Mouse (Mus musculus): ENCODE measurements around the gene Srrd. TPM values are rescaled to one million over a fixed set of nuclear protein-coding genes. Genes with fewer than 3 reads are reported as not detected.

The Srrd gene
- polyA plus RNA-seq, 1 experiment from 2014 or later = 30.0 TPM

- no peak for TF ChIP-seq CTCF (IDR thresholded peaks at IDR 0.05; ENCODE audit: low read depth)
- no peak overlapping the region for H3K4me3 ChIP-seq (replicated peaks; ENCODE audit: low read depth, low read length)
- H3K4me1 ChIP-seq (replicated peaks; ENCODE audit: insufficient read depth, low read length) = no peaks in the 10 kb centered on the region
- ATAC-seq (replicated peaks; ENCODE audit: low FRiP score, low read depth) (no peak), DNase-seq (ENCODE audit: low spot score) (no peak)
- no peaks in the 10 kb centered on the region for H3K27me3 ChIP-seq (ENCODE audit: insufficient read depth, low read length)
- H3K36me3 ChIP-seq (ENCODE audit: insufficient read depth, low read length) = peaks cover 34% of the 10 kb centered on the region
- H3K27ac ChIP-seq = no peak overlapping the region
- no peaks in the 10 kb centered on the region for H3K9me3 ChIP-seq (replicated peaks; ENCODE audit: low read length)
- no peak overlapping the region for H3K4me2 ChIP-seq (ENCODE audit: low read length)
- no peak overlapping the region for H3K9ac ChIP-seq (ENCODE audit: low read depth, low read length)
- WGBS = 73% methylated on average over 10 of the region's 10 CpGs
Measured at GRCm38 (mm10) chr5:112364184-112364797, 21.5 kb upstream of the Srrd start.

DNA sequence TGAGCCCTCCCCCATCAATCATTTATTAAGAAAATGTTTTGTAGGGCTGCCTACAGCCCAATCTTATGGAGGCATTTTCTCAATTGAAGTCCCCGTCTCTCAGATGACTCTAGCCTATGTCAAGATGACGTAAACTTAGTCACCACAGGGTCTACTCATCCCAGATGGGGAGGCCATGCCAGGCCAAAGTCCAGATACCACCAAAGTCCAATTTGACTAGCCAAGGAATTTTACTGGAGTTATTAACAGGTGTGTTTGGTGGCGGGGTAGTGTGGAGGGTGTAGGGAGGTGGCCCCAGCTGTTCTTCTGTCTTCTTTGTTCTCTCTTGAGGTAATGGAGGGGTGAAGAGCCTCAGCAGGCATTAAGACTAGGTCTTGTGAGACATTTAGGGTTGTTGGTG is 17.2 kb upstream of the Srrd start:
- Histone ChIP-seq H3K27ac (no peak overlapping the region), H3K9ac (ENCODE audit: low read depth, low read length) (no peak overlapping the region), H3K36me3 (ENCODE audit: insufficient read depth, low read length) (peaks cover 16% of the 10 kb centered on the region), H3K4me1 (replicated peaks; ENCODE audit: insufficient read depth, low read length) (no peaks in the 10 kb centered on the region), H3K4me3 (replicated peaks; ENCODE audit: low read depth, low read length) (no peak overlapping the region), H3K4me2 (ENCODE audit: low read length) (no peak overlapping the region), H3K27me3 (ENCODE audit: insufficient read depth, low read length) (no peaks in the 10 kb centered on the region), H3K9me3 (replicated peaks; ENCODE audit: low read length) (no peaks in the 10 kb centered on the region)
- no peak for TF ChIP-seq CTCF (IDR thresholded peaks at IDR 0.05; ENCODE audit: low read depth)
- no peak for DNase-seq (ENCODE audit: low spot score)
- ATAC-seq (replicated peaks; ENCODE audit: low FRiP score, low read depth) = no peak
- 90% methylated on average over 3 of the region's 3 CpGs for WGBS

GRCm38 (mm10) chr5:112359520-112359919 is 16.7 kb upstream of the Srrd start:
- WGBS = 95% methylated on average over 4 of the region's 4 CpGs
- Histone ChIP-seq H3K4me1 (replicated peaks; ENCODE audit: insufficient read depth, low read length) (no peaks in the 10 kb centered on the region), H3K36me3 (ENCODE audit: insufficient read depth, low read length) (peaks cover 13% of the 10 kb centered on the region)

DNA sequence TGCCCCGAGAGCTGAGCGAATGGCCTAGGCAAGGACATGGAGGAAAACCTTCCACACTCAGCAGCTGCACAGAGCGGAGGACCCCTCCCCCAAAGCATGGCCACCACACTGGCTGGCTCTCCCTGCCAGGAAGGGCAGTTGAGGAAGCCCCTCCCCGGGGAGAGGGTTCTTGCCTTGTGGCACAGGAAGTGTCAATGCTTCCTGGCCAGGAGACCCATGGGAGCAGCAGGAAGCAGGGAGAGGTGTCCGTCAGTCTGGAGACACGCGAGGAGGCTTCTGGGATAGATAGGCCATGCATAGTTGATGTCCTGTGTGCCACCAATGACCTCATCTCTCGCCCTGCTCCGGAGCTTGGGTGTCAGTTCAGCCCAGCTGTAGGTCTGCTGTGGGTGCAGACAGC is 13.5 kb upstream of the Srrd start:
- DNase-seq (ENCODE audit: low spot score) (no peak), ATAC-seq (replicated peaks; ENCODE audit: low FRiP score, low read depth) (peak; percentile 13; the same call in 1 of the 2 replicates)
- H3K4me3 ChIP-seq (replicated peaks; ENCODE audit: low read depth, low read length) = no peak overlapping the region
- TF ChIP-seq CTCF (IDR thresholded peaks at IDR 0.05; ENCODE audit: low read depth) = no peak
- H3K9ac ChIP-seq (ENCODE audit: low read depth, low read length) = no peak overlapping the region
- H3K27me3 ChIP-seq (ENCODE audit: insufficient read depth, low read length) = no peaks in the 10 kb centered on the region
- no peak overlapping the region for H3K27ac ChIP-seq
- H3K36me3 ChIP-seq (ENCODE audit: insufficient read depth, low read length) = peaks cover 11% of the 10 kb centered on the region
- H3K4me1 ChIP-seq (replicated peaks; ENCODE audit: insufficient read depth, low read length) = no peaks in the 10 kb centered on the region
- H3K9me3 ChIP-seq (replicated peaks; ENCODE audit: low read length) = no peaks in the 10 kb centered on the region
- 87% methylated on average over 9 of the region's 9 CpGs for WGBS
- H3K4me2 ChIP-seq (ENCODE audit: low read length) = no peak overlapping the region

More at GRCm38 (mm10) chr5:112359520-112359919, 16.7 kb upstream of the Srrd start:
- no peak for TF ChIP-seq CTCF (IDR thresholded peaks at IDR 0.05; ENCODE audit: low read depth)
- Histone ChIP-seq H3K27me3 (ENCODE audit: insufficient read depth, low read length) (no peaks in the 10 kb centered on the region), H3K9me3 (replicated peaks; ENCODE audit: low read length) (no peaks in the 10 kb centered on the region), H3K4me3 (replicated peaks; ENCODE audit: low read depth, low read length) (no peak overlapping the region), H3K9ac (ENCODE audit: low read depth, low read length) (no peak overlapping the region), H3K4me2 (ENCODE audit: low read length) (no peak overlapping the region), H3K27ac (no peak overlapping the region)
- no peak for DNase-seq (ENCODE audit: low spot score)
- ATAC-seq (replicated peaks; ENCODE audit: low FRiP score, low read depth) = no peak

DNA sequence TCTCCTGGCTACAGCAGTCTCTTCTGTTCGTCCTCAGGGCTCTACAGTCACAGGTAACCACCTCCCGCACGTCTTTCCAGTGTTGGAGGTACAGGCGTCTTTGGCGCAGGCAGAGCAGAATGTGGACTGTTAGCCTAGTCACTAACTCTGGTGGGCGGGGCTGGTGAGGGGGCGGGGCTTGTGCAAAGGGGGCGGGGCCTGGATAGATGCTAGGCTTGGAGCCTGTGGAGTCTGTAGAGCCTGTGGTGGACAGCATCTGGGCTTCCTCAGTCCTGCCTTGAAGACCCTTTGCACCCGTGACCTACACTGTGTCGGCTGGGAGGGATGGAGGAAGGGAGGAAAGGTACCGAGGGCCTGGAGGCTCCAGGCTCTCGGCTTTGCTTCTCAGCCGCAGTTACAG is 13.1 kb upstream of the Srrd start, which contains the start of gene Gm6583:
Gene Gm6583 (minus strand): TSS at position 124 of the 400 bp plus-strand sequence.
- no peak for DNase-seq (ENCODE audit: low spot score)
- 63% methylated on average over 12 of the region's 13 CpGs for WGBS
- peaks cover 15% of the 10 kb centered on the region for H3K36me3 ChIP-seq (ENCODE audit: insufficient read depth, low read length)
- TF ChIP-seq CTCF (IDR thresholded peaks at IDR 0.05; ENCODE audit: low read depth) = no peak
- H3K9ac ChIP-seq (ENCODE audit: low read depth, low read length) = no peak within 1 kb of the TSS
- peak; percentile 33; the same call in 1 of the 2 replicates for ATAC-seq (replicated peaks; ENCODE audit: low FRiP score, low read depth)
- H3K27ac ChIP-seq = no peak within 1 kb of the TSS
- no peaks in the 10 kb centered on the region for H3K9me3 ChIP-seq (replicated peaks; ENCODE audit: low read length)
- H3K4me2 ChIP-seq (ENCODE audit: low read length) = no peak within 1 kb of the TSS
- H3K4me3 ChIP-seq (replicated peaks; ENCODE audit: low read depth, low read length) = no peak within 1 kb of the TSS
- H3K4me1 ChIP-seq (replicated peaks; ENCODE audit: insufficient read depth, low read length) = no peaks in the 10 kb centered on the region
- no peaks in the 10 kb centered on the region for H3K27me3 ChIP-seq (ENCODE audit: insufficient read depth, low read length)

DNA sequence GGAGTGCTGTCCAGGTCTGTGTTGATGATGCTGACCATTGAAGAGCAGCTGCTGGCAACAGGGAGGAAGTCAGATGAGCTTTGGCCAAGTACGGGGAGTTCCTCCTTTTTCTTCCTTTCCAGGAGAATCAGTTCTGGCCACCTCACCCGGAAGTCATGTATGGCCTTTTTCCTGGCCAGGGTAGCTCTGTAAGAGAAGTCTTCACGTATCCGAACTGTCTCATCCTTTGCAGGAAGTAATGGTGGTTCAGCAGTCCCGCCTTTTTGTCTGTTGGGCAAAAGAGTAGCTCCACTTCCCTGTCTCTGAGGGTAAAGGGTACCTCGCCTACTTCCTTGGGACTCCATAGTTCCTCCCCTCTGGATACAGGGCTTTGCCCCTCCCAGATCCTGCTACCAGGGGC is 12.7 kb upstream of the Srrd start:
- WGBS = 81% methylated on average over 6 of the region's 6 CpGs
- ATAC-seq (replicated peaks; ENCODE audit: low FRiP score, low read depth) (no peak), DNase-seq (ENCODE audit: low spot score) (no peak)
- no peak overlapping the region for H3K4me2 ChIP-seq (ENCODE audit: low read length)
- TF ChIP-seq CTCF (IDR thresholded peaks at IDR 0.05; ENCODE audit: low read depth) = no peak
- no peaks in the 10 kb centered on the region for H3K27me3 ChIP-seq (ENCODE audit: insufficient read depth, low read length)
- H3K9ac ChIP-seq (ENCODE audit: low read depth, low read length) = no peak overlapping the region
- peaks cover 17% of the 10 kb centered on the region for H3K36me3 ChIP-seq (ENCODE audit: insufficient read depth, low read length)
- H3K4me3 ChIP-seq (replicated peaks; ENCODE audit: low read depth, low read length) = no peak overlapping the region
- H3K27ac ChIP-seq = no peak overlapping the region
- H3K4me1 ChIP-seq (replicated peaks; ENCODE audit: insufficient read depth, low read length) = no peaks in the 10 kb centered on the region
- H3K9me3 ChIP-seq (replicated peaks; ENCODE audit: low read length) = no peaks in the 10 kb centered on the region

DNA sequence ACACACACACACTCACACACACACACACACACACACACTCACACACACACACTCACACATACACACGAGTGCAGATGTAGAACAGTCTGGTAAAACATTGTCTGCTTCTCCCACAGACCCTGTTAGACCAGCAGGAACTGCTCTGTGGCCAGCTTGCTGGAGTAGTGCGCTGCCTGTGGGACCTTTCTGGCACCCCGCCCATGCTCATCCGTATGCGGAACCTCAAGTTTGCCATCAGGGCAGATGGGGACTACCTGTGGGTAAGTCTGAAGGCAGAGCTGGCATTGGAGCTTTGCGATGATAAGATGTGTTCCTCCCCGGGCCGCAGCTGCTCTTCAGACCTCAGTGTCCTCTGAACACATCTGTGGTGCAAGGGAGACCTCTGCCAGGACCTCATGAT is 6.3 kb upstream of the Srrd start:
- peaks cover 35% of the 10 kb centered on the region for H3K36me3 ChIP-seq (ENCODE audit: insufficient read depth, low read length)

More for the DNA sequence above, 6.3 kb upstream of the Srrd start:
- H3K4me1 ChIP-seq (replicated peaks; ENCODE audit: insufficient read depth, low read length) = no peaks in the 10 kb centered on the region
- H3K9ac ChIP-seq (ENCODE audit: low read depth, low read length) = no peak overlapping the region
- H3K27me3 ChIP-seq (ENCODE audit: insufficient read depth, low read length) = no peaks in the 10 kb centered on the region
- ATAC-seq (replicated peaks; ENCODE audit: low FRiP score, low read depth) (no peak), DNase-seq (ENCODE audit: low spot score) (no peak)
- no peaks in the 10 kb centered on the region for H3K9me3 ChIP-seq (replicated peaks; ENCODE audit: low read length)
- 97% methylated on average over 8 of the region's 8 CpGs for WGBS
- TF ChIP-seq CTCF (IDR thresholded peaks at IDR 0.05; ENCODE audit: low read depth) = no peak
- no peak overlapping the region for H3K27ac ChIP-seq
- H3K4me2 ChIP-seq (ENCODE audit: low read length) = no peak overlapping the region
- H3K4me3 ChIP-seq (replicated peaks; ENCODE audit: low read depth, low read length) = no peak overlapping the region
